Comparison of ENCODE assay signal across 13 mouse cellular contexts in genomic region chr17:87514366-87515126, GRCm38 (mm10).
A peak's percentile ranks its signal among the peaks of the same experiment; 100 is the strongest.
DNase-seq lines count a peak whose midpoint lies in the region; ATAC-seq and TF ChIP-seq lines count a peak whose summit lies in the region.
"Had no signal": no experiment of that assay in that cellular context is flagged by ENCODE, and none has a peak within 500 bp of the region (broad histone marks: within the 10 kb centered on the region; RNA-seq: fewer than 3 reads in every experiment).

No protein-coding gene starts in this region.

- H3K4me3 ChIP-seq in lung, embryonic 16.5 days (ENCODE audit: low read length), result no peak overlapping the region
- H3K4me3 ChIP-seq in lung, adult 2 months (replicated peaks; ENCODE audit: extremely low read depth, low read depth, low read length), result no peak overlapping the region
- no peak overlapping the region for H3K4me3 ChIP-seq in intestine, embryonic 16.5 days (ENCODE audit: low read length)
- no peak overlapping the region for H3K4me3 ChIP-seq in liver, postnatal 0 days (ENCODE audit: low read depth, low read length)
- no peak overlapping the region for H3K4me3 ChIP-seq in forebrain, embryonic 11.5 days (ENCODE audit: low read depth, low read length)
- H3K4me3 ChIP-seq: midbrain, embryonic 15.5 days; neural tube, embryonic 13.5 days had no signal

- no peak for TF ChIP-seq CTCF in lung, adult 2 months (IDR thresholded peaks at IDR 0.05; ENCODE audit: insufficient read depth, low read length)
- no peak for TF ChIP-seq CTCF in liver, postnatal 0 days (IDR thresholded peaks at IDR 0.05; ENCODE audit: low read depth)

- H3K9me3 ChIP-seq in lung, embryonic 16.5 days (ENCODE audit: control insufficient read depth, low read length), result no peaks in the 10 kb centered on the region
- no peaks in the 10 kb centered on the region for H3K9me3 ChIP-seq in intestine, embryonic 16.5 days (ENCODE audit: control insufficient read depth, low read length)
- H3K9me3 ChIP-seq in liver, postnatal 0 days (ENCODE audit: low read length), result no peaks in the 10 kb centered on the region
- no peaks in the 10 kb centered on the region for H3K9me3 ChIP-seq in forebrain, embryonic 11.5 days (ENCODE audit: control insufficient read depth, low read length)
- H3K9me3 ChIP-seq: midbrain, embryonic 15.5 days; neural tube, embryonic 13.5 days had no signal

- no peak for DNase-seq in lung, adult 2 months
- DNase-seq in liver, postnatal 0 days, result no peak
- DNase-seq in spleen, adult 18-20 months, result no peak
- DNase-seq in forebrain, embryonic 11.5 days (ENCODE audit: low spot score), result no peak
- DNase-seq in natural killer cell, adult 2 months (ENCODE audit: low spot score in 2 of 2), result no peak
- DNase-seq: cerebellum, adult 2 months; gastrocnemius, postnatal 36 days; layer of hippocampus, adult 9-11 months had no signal

- H3K36me3 ChIP-seq in lung, embryonic 16.5 days (ENCODE audit: control insufficient read depth, insufficient read depth, low read length), result no peaks in the 10 kb centered on the region
- no peaks in the 10 kb centered on the region for H3K36me3 ChIP-seq in intestine, embryonic 16.5 days (ENCODE audit: control insufficient read depth, insufficient read depth, low read length)
- no peaks in the 10 kb centered on the region for H3K36me3 ChIP-seq in liver, postnatal 0 days (replicated peaks; ENCODE audit: insufficient read depth, low read length)
- no peaks in the 10 kb centered on the region for H3K36me3 ChIP-seq in forebrain, embryonic 11.5 days (ENCODE audit: control insufficient read depth, insufficient read depth, low read length)
- H3K36me3 ChIP-seq: midbrain, embryonic 15.5 days; neural tube, embryonic 13.5 days had no signal

- H3K4me2 ChIP-seq in lung, embryonic 16.5 days (ENCODE audit: low read depth, low read length), result no peak overlapping the region
- no peak overlapping the region; the same call in 1 of the 2 replicates for H3K4me2 ChIP-seq in intestine, embryonic 16.5 days (ENCODE audit: low read depth, low read length)
- no peak overlapping the region for H3K4me2 ChIP-seq in liver, postnatal 0 days (ENCODE audit: low read depth, low read length)
- H3K4me2 ChIP-seq in forebrain, embryonic 11.5 days (ENCODE audit: low read depth, low read length, severe bottlenecking), result no peak overlapping the region
- H3K4me2 ChIP-seq: midbrain, embryonic 15.5 days; neural tube, embryonic 13.5 days had no signal

- peak; percentile 42; the same call in 1 of the 2 replicates for ATAC-seq in lung, embryonic 16.5 days (ENCODE audit: low read depth)
- peak; percentile 67 for ATAC-seq in intestine, embryonic 16.5 days
- ATAC-seq in liver, postnatal 0 days, result peak; percentile 40; the same call in 1 of the 2 replicates
- no peak for ATAC-seq in forebrain, embryonic 11.5 days (replicated peaks; ENCODE audit: low FRiP score)
- ATAC-seq: hindbrain, postnatal 0 days; midbrain, embryonic 15.5 days had no signal

- no peak overlapping the region for H3K27ac ChIP-seq in lung, embryonic 16.5 days (ENCODE audit: low read length)
- H3K27ac ChIP-seq in intestine, embryonic 16.5 days (ENCODE audit: low read length), result peak overlapping the region; percentile 77
- 0 out of 2 replicates have a peak overlapping the region, but pooled peaks have one; percentile 1 for H3K27ac ChIP-seq in liver, postnatal 0 days (ENCODE audit: low read depth)
- no peak overlapping the region for H3K27ac ChIP-seq in forebrain, embryonic 11.5 days (ENCODE audit: low read depth, low read length)
- H3K27ac ChIP-seq: hindbrain, postnatal 0 days; midbrain, embryonic 15.5 days; neural tube, embryonic 13.5 days had no signal

- no peaks in the 10 kb centered on the region for H3K27me3 ChIP-seq in lung, embryonic 16.5 days (ENCODE audit: control insufficient read depth, insufficient read depth, low read depth, low read length)
- no peaks in the 10 kb centered on the region for H3K27me3 ChIP-seq in intestine, embryonic 16.5 days (replicated peaks; ENCODE audit: control insufficient read depth, insufficient read depth, low read length)
- no peaks in the 10 kb centered on the region for H3K27me3 ChIP-seq in liver, postnatal 0 days (ENCODE audit: insufficient read depth, low read length)
- no peaks in the 10 kb centered on the region for H3K27me3 ChIP-seq in forebrain, embryonic 11.5 days (ENCODE audit: control insufficient read depth, insufficient read depth, low read length)
- H3K27me3 ChIP-seq: midbrain, embryonic 15.5 days; neural tube, embryonic 13.5 days had no signal

- no peak overlapping the region for H3K9ac ChIP-seq in lung, embryonic 16.5 days (ENCODE audit: low read length)
- H3K9ac ChIP-seq in intestine, embryonic 16.5 days (ENCODE audit: low read depth, low read length), result peak overlapping the region; percentile 6; the same call in 1 of the 2 replicates
- no peak overlapping the region for H3K9ac ChIP-seq in liver, postnatal 0 days (replicated peaks)
- no peak overlapping the region for H3K9ac ChIP-seq in forebrain, embryonic 11.5 days (ENCODE audit: low read length)
- H3K9ac ChIP-seq: midbrain, embryonic 15.5 days; neural tube, embryonic 13.5 days had no signal

- WGBS in lung, embryonic 16.5 days, result 56% methylated on average over 6 of the region's 6 CpGs
- WGBS in lung, adult 2 months, result 71% methylated on average over 6 of the region's 6 CpGs
- 36% methylated on average over 6 of the region's 6 CpGs for WGBS in intestine, embryonic 16.5 days
- 56% methylated on average over 6 of the region's 6 CpGs for whole genome bisulfite sequencing in liver, postnatal 0 days (ENCODE audit: insufficient replicate concordance)
- 70% methylated on average over 6 of the region's 6 CpGs for WGBS in forebrain, embryonic 11.5 days

- no peak for TF ChIP-seq EP300 in liver, postnatal 0 days (IDR thresholded peaks at IDR 0.05; ENCODE audit: low read depth)

- H3K4me1 ChIP-seq in lung, embryonic 16.5 days (replicated peaks; ENCODE audit: control insufficient read depth, insufficient read depth, low read length), result peaks cover 14% of the 10 kb centered on the region
- H3K4me1 ChIP-seq in lung, adult 2 months (ENCODE audit: control insufficient read depth, insufficient read depth, low read length), result peaks cover 4% of the 10 kb centered on the region
- H3K4me1 ChIP-seq in intestine, embryonic 16.5 days (ENCODE audit: control insufficient read depth, insufficient read depth, low read length), result peaks cover 47% of the 10 kb centered on the region
- H3K4me1 ChIP-seq in liver, postnatal 0 days (ENCODE audit: insufficient read depth), result peaks cover 7% of the 10 kb centered on the region; the same call in 1 of the 2 replicates
- H3K4me1 ChIP-seq in forebrain, embryonic 11.5 days (replicated peaks; ENCODE audit: control insufficient read depth, insufficient read depth, low read length), result no peaks in the 10 kb centered on the region

- no peak for TF ChIP-seq POLR2A in lung, adult 2 months (IDR thresholded peaks at IDR 0.05; ENCODE audit: borderline replicate concordance, extremely low read depth, low read depth, low read length)

Comparison
In these comparisons a context has a peak if more than half of its experiments do, and no peak if none do; other contexts are left out.
1. H3K27ac ChIP-seq: peak in intestine, embryonic 16.5 days (single experiment) and liver, postnatal 0 days (single experiment); none in lung, embryonic 16.5 days (single experiment) and forebrain, embryonic 11.5 days (single experiment).